Mouse (Mus musculus): ENCODE data around the gene Ssbp4.
A peak's percentile ranks its signal among the peaks of the same experiment; 100 is the strongest.
"Not testable (repeated sequence)": the region's sequence is repeated elsewhere in the genome, so short reads cannot be mapped to it uniquely, and the experiment has no call there.

Ssbp4 gene

DNA sequence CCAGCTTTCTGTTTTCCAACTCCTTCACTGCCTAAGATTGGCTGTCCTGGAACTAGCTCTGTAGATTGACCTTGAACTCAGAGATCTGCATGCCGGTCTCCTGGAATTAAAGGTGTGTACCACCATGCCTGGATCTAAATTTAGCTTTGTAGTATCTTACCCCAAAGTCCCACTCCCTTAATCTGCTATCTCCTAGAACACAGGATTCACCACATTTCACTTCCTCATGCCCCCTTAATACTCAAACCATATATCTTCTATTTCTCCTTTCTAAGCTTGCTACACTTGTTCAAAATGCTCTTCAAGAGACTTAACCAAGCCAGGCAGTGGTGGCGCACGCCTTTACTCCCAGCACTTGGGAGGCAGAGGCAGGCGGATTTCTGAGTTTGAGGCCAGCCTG is 20.7 kb downstream of the Ssbp4 start:
- not testable (repeated sequence) for DNase-seq (ENCODE audit: low read depth)

DNA sequence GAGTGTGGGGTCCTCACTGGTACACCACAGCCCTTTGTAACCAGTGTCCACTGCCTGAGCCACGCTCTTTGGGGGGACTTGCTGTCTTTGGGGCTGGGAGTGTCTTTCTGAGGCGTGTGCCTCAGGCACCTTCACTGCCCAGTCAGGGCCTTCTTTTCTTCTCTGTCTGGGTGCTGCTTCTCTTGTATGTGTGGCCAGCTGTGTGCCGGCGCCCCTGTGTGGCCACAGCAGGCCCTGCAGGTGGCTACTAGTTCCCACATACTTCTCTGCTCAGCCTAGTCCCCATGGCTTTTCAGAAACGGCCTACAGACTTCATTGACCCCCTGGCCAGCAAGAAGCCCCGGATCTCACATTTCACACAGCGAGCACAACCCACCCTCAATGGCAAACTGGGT is 23.4 kb downstream of the Ssbp4 start:
- DNase-seq (ENCODE audit: low read depth) = peak; percentile 86

DNA sequence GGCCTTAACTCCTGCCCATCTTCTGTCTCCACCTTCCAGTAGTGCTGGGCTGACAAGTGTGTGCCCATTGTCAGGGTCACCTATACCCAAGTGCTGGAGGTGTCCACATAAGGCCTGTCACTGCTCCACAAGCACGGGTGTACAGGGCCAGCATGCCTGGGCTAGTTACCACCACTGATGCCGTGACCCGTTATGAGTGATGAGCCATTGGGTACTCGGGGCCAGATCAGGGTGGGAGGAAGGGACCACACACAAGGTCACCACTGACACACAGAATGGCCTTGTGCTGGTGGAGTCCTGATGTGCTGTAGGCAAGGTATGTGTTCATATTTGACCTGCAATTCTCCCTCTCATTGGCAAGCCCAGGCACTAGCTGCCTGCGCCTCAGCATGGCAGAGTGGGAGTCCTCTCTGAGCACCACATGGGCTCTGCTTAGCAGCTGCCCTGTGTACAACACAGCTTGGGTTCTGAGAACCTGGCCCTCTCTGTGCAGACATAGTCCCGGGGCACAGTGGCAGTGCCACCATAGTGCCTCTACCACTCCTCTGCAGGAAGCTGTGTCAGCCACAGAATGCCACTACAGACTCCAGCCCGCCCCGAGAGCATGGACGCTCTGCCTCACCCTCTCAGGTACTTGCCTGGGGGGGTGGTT is 23.9 kb downstream of the Ssbp4 start:
- no peak for DNase-seq (ENCODE audit: low read depth)

DNA sequence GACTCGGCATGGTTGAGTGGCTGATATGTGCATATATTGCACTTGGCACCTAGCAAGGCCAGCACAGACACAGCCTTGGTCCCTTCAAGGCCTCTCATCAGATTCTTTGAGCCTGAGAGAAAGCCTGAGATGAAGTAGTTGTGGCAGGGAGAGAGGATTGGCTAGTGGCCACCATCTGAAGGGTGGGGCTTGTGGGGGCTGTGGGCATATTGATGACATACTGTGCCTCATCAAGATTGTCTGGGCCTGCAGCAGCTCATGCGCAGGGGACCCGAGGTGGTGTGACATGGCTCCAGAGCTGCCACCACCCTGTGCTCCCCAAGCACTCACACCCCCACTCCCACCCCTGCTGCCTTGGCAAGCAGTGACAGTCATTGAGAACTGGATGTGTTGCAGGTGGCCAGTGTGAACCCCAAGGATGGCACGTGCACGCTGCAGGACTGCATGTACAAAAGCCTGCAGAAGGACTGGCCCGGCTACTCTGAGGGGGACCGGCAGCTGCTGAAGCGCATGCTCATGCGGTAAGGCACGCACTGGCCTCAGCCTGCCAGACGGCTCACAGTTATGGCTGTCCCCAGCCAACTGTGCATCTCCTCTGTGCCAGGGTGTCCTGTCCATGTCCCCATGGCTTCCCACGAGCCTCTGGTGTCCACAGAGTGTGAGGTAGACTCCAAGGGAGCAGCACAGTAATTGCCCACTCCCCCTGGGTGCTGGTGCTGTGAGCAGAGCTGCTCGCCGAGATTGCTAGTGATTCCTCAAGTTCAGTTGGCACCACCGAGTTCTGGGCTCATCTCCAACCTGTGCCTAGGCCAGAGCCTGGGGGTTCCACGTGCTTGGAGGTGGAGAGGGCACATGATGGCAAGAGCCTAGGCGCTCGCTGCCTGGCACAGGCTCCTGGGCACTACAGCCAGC is 24.9 kb downstream of the Ssbp4 start:
- DNase-seq (ENCODE audit: low read depth) = no peak

DNA sequence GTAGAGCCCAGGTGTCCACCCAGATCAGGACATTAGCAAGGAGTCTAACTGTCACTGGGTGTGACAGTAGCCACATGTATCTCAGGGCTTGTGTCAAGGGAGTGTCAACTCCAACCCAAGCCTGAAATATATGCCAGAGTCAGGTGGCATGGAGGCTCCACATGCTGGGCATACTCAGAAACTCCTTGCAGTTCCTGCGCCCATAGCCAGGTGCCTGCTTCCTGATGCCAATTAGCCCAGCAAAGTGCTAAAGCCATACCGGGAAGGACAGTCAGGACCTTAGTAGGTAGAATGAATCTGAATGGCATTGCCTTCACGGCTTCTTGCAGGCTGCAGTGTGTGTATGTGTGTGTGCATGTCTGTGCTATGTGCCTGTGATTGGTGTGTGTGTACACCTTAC is 31.5 kb downstream of the Ssbp4 start:
- no peak for DNase-seq (ENCODE audit: low read depth)

DNA sequence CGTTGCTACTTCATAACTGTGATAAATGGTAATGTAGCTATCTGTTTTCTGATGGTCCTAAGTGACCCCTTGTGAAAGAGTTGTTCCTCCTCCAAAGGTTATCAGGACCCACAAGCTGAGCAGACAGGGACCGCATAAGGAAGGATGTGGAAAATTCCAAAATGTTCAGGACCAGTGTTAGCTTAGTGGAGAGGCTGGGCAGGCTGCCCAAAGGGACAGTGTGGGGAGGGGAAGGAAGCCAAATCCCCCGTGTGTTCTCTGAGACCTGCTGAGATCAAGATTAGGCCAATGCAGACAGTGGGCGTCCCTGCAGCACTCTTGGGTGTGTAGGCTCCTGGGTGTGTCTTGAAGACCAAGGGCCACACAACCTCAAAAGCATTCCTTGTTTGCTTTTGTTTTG is 33.8 kb downstream of the Ssbp4 start:
- no peak for DNase-seq (ENCODE audit: low read depth)

DNA sequence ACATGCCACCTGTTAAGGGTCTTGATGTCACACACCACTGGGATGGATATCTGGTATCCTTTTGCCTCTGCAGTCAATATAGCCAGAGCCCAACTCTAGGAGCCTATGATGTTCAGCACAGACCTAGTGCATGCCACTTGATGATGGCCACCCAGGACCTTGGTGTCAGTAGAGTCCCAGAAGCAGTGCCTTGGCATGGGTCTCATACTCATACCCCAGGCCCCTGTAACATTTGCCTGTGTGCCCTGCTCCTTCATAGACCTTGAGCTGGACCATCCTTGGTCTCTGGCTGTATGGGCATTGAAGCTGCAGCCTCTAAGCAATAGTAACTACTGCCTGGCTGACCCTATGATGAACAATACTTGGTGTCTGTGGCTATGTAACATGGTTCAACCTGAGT is 34.4 kb downstream of the Ssbp4 start:
- no peak for DNase-seq (ENCODE audit: low read depth)

DNA sequence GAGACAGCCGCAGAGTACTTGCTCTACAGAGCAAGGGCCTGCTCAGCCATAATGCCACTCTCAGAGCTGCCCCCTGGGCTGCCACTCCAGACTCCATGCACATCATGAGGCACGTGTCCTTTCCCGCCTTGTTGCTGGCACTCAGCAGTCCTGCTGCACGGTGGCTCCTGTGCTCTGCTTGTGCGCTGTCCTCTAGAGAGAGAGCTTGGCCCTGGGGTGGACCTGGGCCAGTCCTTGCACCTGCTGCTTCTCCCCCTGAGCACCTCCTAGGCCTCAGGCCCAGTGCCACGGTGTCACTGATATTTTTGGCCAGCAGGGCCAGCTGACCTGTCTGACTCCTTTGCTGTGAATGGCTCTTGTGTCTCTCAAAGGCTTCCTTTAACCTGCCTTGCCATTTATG is 37.7 kb downstream of the Ssbp4 start:
- DNase-seq (ENCODE audit: low read depth) = no peak

DNA sequence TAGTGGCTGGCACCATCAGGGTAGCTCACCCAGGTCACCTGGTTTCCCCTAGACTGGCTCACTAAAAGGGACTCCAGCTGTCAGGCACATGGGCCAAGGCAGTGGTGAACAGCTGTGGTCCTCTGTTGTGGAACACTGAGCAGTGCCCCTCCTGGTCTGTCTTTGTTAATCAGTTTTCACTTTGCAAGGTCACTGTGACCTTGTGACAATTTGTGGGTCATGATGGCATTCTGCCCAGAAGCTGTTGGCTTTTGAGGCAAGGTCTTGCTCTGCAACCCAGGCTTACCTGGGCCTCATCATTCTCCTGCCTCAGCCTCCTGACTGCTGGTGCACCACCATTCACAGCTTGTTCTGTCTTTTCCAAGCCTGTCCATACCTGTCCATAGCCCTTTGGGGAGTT is 38.3 kb downstream of the Ssbp4 start:
- no peak for DNase-seq (ENCODE audit: low read depth)

DNA sequence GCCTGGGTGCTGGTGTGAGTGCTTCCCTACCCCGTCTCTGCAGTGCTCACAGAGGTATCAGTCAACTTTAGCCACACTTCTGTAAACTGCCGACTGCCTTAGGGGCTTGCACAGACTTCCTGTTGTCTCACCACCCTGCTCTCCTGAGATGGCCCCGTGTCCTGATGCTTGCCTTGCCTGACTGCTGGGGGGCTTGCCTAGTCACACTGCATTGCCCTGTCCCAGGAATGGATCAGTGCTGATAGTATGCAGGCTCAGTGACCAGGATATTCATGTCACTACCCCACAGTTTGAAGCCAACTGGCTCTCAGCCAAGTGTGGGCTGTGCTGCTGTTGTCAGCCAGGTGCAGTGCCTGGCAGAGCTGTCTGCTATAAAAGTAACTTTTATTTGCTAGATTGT is 43.1 kb downstream of the Ssbp4 start:
- DNase-seq (ENCODE audit: low read depth) = no peak

DNA sequence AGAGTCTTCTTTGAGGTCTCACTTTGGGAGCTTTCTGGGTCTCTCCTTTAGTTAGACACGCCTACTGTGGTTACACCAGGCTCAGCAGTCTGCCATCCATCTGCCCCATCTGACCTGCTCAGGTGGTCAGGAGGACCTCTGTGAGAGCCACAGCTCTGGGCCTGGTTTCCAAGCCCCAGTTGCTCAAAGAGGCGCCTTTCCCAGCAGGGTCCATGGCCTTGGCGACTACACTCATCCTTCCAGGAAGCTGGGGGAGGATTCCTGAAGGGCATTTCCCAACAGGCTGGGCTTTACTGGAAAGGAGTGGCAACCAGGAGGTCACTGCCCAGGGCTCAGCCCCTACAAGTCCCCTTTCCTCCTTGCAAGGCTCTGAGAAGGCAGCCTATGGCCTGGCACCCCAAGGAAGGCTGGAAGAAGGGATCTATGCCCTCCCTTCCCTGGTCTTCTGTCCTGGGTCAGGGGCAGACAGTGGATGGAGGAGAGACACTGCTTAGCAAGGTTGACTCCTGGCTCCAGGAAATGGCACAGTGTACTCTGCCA is 43.9 kb downstream of the Ssbp4 start:
- peak; percentile 39 for DNase-seq (ENCODE audit: low read depth)

DNA sequence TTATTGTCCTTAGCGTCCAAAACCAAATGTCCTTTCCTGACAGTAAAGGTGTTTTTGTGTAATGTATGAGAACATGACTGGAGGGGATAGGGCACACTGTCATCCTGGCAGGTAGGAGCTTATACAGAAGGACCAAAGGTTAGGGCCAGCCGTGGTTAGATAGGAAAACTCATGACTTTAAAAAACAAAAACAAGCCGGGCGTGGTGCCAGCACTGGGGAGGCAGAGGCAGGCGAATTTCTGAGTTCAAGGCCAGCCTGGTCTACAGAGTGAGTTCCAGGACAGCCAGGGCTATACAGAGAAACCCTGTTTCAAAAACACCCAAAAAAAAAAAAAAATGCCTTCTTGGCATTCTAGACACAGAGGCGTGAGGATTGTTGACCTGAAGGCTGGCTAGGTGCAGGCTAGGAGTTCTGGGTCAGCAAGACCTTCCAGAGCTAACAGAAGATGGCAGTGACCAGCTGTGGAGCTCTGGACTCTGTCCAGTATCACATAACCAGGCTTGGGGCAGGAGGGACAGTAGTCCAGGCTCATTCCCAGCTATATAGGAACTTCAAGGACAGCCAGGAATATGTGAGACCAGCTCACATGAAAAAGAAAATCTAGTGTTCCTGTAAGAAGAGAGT is 44.8 kb downstream of the Ssbp4 start:
- DNase-seq (ENCODE audit: low read depth) = no peak

DNA sequence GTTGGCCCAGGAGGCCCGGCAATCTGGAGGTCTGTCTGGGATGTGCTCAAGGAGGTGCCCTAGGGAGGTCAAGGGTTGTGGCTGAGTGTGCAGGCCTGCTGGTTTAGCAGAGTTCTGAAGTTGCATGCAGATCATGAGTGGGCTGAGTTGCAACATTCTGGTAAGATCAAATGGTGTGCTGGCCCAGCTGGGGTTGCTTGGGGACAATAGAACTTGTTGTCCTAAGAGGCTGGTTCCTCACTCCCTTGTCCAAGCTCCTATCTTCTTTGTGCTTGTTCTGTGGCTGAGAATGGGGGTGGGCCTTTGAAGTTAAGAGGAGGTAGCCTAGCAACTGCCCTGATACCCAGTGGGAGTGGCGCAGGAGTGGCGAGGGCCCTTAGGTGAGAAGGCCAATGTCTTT is 45.9 kb downstream of the Ssbp4 start:
- no peak for DNase-seq (ENCODE audit: low read depth)

DNA sequence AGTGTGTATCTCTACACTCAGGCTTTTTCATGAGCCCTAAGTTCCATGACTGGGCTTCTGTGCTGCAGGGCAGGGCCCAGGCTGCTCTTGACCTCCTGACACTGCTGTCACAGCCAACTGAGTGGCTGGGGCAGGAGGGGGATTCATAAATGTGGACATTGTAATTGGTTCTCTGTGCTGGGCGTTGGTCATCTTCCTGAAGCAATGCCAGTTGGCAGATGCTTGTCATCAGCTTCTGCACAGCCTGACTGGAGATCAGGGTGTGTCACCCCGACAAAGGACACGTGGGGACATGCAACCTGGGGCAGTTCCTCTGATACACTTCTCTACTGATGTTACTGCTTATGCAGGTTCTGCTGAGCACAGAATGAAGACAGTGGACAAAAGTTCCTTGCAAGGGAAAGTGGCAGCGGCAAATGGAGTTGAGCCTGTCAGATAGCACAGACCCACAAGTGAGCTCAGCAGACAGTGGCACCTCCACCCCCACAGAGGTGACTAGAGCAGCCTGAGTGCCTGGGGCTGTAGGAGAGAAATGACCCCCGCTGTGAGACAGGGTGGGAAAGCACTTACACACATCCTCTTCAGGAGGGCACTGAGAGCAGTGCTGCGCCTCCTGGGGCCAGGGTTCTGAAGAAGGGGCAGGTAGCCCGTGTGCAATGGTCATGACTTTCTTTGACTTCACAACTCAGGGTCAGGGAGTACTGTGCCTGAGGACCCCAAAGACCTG is 46.7 kb downstream of the Ssbp4 start:
- DNase-seq (ENCODE audit: low read depth) = peak; percentile 32

DNA sequence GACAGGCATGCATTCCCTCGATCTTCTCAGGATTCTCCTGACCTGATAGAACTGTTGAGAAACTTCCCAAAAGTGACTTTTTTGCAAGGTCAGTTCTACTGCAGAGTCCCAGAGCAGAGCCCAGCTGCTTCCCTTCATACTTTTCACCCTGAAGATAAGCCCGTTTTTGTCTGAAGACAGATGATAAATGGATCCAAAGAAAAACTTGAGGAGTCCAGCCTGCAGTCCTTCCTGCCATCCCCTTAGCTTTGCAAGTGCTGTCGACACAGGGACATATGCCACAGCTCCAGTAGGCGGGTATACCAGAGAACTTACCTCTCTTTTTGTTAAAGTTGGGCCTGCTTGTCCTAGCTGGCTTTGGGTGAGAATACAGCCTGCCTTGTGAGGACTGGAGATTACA is 47.3 kb downstream of the Ssbp4 start:
- no peak for DNase-seq (ENCODE audit: low read depth)

DNA sequence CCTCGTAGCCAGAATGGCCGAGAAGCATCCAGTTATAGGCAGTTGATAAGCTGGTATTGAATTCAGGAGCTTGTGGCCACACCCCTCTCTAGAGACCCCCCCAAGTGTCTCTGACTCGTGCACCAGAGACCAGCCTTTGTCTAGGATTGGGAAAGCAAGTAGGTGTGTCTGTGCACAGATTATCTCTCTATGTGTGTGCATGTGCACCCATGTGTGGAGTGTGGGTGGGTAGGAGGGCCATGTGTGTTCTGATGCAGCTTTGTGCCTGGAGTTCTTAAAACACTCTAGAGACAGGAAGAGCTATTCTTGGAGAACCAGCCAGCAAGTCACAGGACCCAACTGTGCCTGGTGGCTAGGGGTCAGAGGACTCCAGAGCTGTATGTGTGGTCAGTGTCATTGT is 48.1 kb downstream of the Ssbp4 start:
- no peak for DNase-seq (ENCODE audit: low read depth)

DNA sequence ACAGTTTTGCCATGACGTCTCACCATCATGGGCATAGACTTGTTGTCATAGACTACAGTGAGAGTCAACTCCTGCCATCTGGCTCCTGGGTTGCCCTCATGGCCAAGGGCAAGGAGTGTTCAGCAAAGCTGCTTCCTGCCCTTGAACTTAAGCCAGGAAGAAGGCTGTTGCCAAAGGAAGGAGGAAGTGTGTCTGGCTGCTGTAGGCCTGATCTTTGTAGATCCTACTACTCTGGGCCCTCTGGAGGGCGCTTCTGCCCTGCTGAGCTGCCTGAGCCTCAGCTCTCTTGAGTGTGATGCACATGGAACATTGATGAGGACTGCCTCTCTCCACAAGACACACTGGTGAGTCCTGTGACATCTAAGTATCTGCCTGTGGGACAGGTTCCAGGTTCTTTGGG is 48.6 kb downstream of the Ssbp4 start:
- peak; percentile 43 for DNase-seq (ENCODE audit: low read depth)

DNA sequence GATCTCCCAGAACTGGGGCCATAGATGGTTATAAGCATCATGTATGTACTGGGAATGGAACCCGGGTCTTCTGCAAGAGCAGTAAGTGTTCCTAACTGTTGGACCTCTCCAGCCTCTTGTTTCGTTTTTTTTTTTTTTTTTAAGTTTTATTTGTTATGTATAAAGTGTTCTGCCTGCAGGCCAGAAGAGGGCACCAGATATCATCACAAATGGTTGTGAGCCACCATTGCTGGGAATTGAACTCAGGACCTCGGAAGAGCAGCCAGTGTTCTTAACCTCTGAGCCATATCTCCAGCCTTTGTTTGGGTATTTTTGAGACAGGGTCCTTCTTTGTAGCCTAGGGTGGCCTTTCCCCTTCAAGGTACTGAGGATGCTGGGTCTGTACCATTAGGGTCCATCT is 49.7 kb downstream of the Ssbp4 start:
- peak; percentile 40 for DNase-seq (ENCODE audit: low read depth)

DNA sequence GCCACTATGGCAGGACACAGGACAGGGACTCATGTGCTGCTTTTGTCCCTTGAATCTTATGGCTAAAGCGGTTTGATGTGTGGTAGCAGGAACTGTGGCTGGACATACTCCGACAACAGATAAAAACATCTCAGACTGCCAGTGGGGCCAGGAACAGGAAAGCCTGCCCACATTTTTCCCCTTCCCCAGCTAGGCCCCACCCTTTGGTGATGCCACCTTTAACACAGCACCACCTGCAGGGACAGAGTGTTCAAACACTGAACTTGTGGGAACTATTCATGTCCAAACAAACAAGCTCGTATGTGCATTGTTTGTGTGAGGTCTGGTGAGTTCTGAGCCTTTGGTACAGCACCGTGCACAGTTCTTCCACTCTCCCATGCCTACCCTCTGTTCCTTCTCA is 50.3 kb downstream of the Ssbp4 start:
- no peak for DNase-seq (ENCODE audit: low read depth)

DNA sequence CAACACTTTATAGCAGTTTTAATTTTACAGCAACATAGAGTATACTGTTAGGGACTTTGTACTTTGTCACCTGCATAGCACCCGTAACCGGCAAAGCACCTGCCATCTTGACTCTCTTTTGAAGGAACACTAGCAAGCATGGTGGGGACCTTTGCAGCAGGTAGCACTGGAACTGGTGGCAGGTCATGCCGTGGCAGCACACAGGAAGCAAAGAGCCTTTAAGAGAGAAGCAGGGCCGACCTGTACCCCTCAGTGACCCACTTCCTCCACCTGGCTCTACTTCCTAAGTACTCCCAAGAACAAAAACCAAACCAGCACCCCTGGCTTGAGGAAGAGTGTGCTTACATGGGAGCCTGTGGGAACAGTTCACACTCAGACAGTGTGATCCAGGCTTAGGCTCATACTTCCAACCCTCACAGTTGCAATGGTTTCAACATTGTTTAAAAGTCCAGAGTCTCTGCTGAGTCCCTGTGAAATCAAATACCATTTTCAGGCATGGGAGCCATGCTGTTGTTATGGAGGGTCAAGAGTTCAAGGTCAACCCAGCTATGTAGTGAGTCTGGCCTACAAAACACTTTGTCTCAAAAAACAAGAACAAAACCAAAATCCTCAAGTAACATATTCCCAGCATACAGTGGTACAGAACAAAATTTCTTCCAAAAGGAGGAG is 53.5 kb downstream of the Ssbp4 start:
- DNase-seq (ENCODE audit: low read depth) = no peak

DNA sequence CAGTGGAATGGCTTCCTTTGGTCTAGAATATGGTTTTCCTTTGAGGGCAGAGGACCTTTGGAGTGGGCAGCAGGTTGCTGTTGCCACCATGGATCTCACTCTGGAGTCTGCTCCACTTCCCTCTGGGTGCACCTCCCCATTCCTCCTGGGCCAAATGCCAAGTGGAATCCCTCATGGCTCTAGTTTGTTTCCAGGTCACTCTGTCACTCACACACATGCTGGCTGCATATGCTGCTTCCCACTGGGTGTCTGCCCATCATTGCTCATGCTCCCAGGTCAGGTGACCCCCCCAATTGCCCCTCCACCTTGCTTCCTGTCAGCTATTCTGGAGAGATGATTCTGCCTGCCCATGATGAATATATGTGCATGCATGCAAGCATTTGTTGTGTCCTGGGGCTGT is 54.9 kb downstream of the Ssbp4 start:
- DNase-seq (ENCODE audit: low read depth) = peak; percentile 74

DNA sequence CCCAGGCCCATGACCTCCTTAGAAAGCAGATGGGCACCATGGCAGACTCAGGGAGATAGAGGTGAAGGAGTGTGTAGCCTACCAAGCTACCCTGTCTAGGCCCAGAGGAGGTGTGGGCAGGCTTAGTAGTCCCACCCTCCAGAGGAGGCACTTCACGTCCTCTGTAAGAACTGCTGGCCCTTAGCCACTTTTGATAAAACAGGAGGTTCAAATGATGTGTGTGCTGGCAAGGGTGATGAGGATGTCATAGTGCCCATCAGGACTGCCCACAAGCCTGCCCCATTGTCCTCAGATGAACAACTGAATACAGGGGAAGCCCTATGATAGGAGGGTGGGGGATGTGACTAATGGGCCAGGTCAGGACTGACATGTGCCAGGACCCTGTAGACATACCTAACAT is 55.8 kb downstream of the Ssbp4 start:
- DNase-seq (ENCODE audit: low read depth) = no peak
